Mouse (Mus musculus) MN1 (cell line): ENCODE data around the gene Oog1.
"Not testable (repeated sequence)": the region's sequence is repeated elsewhere in the genome, so short reads cannot be mapped to it uniquely, and the experiment has no call there.

Experiments
- DNase-seq: peaks from one replicate; pipeline ENCODE4 v3.0.0-alpha.2; 2016; ENCODE audit warnings: low spot score

The Oog1 gene

DNA sequence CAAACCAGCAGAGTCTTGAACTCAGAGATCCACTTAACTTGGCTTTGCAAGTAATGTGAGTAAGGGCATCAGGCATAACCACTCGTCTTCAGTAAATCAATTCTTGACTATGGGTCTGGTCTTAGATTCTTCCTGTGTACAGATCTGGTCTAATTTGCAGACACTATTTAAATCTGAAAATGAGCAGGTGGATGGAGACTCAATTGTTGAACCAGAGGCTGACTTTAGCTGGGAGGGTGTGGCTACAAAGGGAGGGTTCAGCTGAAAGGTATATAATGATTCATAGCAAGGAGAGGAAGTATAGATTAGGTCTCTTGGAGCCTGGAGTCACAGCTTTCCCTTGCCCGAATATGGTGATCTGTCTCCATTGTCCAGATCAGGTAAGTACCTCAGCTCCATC, at the start of gene Oog1:
Gene Oog1 (plus strand): TSS at position 301 of the 400 bp plus-strand sequence.
- not testable (repeated sequence) for DNase-seq

DNA sequence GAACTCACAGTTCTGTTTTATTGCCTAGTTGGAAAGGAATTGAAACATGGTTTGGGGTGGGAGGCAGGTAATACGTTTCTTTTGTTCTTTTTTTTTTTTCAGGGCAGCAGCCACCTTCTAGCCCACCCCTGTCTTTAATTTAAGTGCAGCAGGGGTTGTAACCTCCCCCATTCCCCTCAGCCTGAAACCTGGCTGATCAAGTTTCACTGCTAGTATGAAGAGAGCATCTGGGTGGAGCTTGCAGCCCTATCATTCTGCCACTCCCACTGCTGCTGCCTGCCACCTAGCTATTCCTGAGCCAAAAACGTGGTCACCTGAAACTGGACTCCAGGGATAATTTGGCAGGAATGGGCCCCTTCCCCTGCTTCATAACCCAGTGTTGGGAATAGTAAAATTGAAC, 1.1 kb upstream of the Oog1 start:
- DNase-seq = not testable (repeated sequence)

DNA sequence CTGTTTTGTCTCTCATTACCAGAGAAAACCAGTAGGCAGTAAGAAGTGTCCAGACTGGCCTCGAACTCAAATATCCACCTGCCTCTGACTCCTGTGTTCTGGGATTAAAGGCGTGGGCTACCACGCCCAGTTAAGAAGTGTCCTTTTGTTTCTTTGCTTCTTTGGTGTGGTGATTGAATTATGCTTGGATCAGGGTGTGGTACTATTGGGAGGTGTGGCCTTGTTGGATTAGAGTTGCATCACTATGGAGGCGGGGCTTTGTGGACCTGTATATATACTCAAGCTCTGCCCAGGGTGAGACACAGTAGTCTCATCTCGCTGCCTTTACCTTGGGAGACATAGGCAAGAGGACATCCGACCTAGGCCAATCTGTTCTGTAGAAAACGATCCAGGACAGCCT, 16.1 kb downstream of the Oog1 start, which contains the start of gene Gm4027:
Gene Gm4027 (plus strand): TSS at position 301 of the 400 bp plus-strand sequence.
- not testable (repeated sequence) for DNase-seq

DNA sequence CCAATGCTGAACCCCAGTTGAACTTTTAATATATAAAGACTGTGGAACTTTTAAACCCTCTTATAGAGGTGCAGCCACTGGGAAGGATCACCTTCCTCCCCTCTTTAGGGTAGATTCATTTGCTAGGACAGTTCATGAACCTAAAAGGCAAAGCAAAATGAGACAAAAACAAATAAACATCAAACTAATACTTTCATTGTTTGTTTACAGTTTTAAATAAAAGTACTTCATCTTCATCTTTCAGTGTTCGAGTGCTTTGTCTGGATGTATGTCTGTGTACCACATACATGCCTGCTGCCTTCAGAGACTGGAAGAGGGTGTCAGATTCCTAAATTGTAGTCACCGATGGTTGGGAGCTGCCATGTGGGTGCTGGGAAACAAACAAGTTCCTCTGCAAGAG, 42.0 kb downstream of the Oog1 start, which contains the start of gene Gm16381:
Gene Gm16381 (minus strand): TSS at position 101 of the 400 bp plus-strand sequence.
- DNase-seq = not testable (repeated sequence)

DNA sequence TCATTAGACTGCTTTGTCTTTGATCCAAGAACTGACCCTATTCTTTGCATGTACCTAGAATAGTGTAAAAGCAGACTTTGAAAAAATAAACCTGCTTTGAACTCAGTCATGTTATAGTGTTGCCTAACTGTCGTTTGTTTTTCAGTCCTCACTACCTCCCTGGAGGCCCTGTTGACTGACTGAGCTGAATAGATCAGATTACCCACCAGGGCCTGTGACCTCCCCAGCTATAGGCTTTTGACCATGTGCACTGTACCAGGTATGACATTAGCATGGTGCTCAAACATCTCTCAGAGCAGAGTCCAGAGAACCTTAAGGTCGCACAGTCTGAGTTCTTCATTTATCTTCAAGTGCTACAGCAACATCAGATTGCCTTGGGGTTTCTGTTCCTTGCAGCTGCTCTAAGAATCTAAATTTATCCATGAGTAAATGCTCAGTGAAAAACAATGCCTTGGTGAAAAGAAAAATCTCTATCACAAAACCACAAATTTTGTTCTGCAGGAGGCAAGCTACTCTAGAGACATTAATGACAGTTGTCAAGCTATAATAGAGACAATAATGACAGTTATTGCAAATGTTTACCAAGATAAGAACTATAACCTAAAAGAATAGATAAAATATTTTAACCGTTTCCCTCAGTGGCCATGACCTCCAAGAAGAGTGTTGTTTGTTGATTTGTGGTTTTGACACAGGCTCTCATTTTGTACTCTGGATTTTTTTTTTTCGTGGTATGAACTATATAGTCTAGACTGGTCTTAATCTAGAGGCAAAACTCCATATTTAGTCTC, 50.6 kb downstream of the Oog1 start:
- DNase-seq = not testable (repeated sequence)
